Mouse (Mus musculus) lung, postnatal 14 days (tissue): ENCODE measurements at regions not wholly inside any gene's neighbourhood (a gene's known extent, or its start where the extent isn't known, plus 50 kb on each side); places are given as distances from the start of the nearest gene placed in this dataset.

Experiments
- DNase-seq: peaks from one replicate; pipeline ENCODE4 v3.0.0; 2021

DNA sequence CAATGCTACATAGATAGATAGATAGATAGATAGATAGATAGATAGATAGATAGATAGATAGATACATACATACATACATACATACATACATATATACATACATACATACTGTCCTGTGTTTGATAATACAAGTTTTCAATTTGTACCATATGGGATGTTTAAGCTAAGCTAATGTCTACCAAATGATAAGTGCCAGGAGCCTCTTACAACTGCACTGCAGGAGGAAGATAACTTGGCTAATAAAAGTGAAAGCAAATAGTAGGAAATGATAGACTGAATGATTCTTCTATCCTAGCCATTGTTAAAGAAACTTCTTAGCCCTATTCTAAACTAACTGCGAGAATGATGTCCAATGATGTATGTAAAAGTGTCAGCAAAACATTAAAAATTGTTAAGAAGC is 68.1 kb upstream of the P2ry1 start:
- DNase-seq, result no peak

DNA sequence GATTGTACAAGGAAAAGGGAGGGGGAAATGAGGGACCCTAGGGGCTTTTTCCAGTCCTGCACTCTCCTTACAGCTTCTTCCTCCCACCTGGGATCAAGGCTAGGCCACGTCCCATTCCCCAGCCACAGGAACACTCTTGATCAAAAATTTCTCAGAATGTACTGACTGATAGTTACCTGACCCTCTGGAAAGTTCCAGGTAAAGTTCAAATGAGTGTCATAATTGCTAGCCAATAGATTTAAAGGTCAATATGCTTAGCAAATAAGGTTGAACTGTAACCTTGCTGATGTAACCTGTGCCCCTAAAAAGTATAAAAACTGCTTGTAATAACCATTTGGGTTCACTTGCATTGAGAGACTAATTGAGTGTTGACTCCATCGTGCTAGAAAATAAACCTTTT is 61.1 kb upstream of the P2ry1 start:
- no peak for DNase-seq

DNA sequence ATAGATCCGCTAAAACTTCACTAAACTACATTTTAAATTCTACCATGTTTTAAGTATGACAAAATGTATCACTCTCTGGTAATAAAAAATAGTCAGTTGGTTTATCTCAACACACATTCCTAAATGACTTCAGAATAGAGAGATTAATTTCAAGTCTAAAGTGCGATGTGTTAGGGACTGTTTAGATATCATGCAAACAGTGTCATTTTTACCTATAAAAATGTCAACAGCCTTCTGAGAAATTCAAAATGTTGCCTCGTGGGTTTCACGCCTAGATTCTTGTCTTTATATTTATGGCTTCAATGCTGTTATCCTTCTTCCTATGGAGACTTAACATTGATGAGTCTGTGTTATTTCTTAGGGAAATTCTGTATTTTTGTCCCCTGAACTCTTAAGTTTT is 53.7 kb upstream of the P2ry1 start:
- no peak for DNase-seq
